Mouse (Mus musculus): ENCODE results near the gene Rabgap1l.

Gene Rabgap1l

DNA sequence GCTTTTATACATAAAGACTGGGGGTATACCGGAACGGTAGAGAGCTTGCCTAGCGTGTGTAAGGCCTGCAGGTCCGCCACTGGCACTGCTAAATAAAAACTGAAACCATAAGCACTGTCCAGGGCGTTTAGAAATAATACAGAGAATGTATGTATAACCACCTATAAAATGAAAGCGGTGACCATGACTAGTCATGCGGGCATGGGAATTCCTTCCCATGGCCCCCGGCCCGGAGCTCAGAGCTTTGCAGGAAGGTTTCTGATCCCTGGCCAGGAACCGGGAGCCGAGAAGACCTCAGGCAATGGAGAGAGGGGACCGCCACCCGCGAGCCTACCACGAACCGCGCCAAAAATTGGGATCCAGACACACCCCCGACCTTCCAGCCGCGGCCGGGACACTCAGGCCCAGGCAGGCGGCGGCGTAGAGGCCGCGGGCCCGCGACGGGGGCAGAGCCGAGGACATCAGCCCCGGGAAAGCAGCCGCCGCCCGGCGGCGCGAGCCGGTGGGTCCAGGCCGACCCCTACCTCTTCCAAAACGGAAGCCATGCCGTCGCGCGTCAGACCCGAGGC lies 580.8 kb downstream of the Rabgap1l start:
- in situ Hi-C loops (cut with MboI; ENCODE audit: low sequenced_read_pairs) = no loop called here

DNA sequence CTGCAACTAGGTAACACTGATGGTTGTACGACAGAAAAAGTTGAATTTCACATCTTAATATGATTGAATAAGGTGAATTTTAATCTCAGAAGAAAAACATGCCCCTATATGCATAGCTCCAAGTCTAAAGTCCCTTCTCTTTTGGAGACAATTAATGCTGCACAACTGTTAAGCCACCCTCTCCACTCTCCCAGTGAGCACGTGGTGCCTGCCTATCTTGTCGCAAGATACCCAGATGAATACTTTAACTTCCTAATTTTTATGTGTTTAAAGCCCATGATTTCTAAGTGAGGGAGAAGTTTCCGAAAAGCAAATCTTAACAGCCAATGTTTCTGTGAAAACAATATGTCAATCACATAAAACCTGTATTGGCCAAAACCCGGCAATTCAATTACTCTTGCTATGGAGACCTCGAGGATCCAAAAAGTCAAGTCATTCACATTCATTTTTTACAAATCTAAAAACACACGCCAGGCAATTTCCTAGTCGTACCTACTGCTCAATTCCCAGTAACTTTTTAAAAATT lies 581.4 kb downstream of the Rabgap1l start:
- in situ Hi-C loops (cut with MboI; ENCODE audit: low sequenced_read_pairs) = no loop called here

DNA sequence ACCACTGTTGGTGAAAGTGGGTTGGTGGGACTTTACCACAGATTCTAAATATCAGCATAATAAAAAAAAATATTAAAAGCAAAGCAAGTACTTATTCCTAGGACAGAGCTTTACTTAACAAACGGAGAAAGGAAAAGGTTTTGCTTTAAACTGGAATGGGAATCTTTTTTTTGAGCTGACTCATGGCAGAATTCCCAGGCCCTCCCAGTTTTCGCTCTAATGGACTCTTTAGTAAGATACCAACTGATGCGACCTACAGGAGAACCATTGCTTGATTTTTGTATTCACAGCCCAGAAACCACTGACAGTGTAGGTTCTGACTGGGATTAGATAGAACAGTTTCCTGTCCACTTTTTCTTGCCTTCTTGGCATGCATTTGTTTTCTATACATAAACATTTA lies 582.4 kb downstream of the Rabgap1l start:
- in situ Hi-C loops (cut with MboI; ENCODE audit: low sequenced_read_pairs) = no loop called here

DNA sequence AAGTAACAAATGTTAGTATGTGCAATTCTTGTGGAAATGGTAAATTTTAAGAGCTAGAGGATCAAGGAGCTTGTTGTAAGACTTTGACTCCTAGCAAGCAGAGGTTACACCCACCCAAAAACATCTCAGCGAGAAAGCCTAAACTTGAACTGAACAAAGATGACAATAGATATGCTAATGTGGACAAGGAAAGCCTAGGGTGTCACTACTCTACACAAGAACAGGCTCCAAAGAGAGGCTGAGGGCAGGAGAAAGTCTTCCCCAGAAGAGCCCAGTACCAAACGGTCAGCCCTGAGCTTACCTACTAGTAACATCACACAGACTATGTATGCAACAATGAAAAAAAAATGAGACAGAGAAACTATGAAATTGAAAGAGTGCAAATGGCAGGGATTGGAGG lies 583.2 kb downstream of the Rabgap1l start:
- in situ Hi-C loops (cut with MboI; ENCODE audit: low sequenced_read_pairs) = no loop called here

DNA sequence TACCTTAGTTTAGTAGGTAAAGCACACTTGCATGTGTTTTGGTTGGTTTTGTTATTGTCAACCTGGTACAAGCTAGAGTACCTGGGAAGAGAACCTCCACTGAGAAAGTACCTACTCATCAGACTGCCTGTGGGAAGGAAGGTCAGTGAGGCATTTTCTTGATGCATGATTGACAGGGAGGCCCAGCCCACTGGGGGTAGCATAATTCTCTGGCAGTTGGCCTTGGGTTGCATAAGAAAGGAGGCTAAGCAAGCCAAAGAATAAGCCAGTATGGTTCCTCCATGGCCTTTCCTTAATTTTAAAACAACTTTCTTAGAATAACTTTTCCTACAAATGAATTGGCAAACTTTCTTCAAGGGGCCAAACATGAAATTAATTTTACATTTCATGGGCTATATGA lies 587.5 kb downstream of the Rabgap1l start:
- in situ Hi-C loops (cut with MboI; ENCODE audit: low sequenced_read_pairs) = no loop called here

DNA sequence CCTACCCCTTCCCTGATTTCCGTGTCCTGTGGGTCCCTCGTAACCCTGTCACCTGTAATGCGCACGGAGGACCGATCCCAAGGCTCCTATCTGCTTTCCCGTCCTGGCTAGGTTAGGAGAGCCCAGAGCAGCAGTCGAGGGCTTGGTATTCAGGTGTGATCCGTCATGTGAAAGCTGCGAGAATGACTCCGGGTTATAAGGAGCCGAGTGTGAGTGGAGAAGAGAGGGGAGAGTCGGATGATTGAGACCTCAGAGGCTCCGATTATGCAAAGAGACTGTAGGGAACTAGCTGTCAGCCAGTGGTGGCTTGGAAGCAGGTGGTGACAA lies 597.7 kb downstream of the Rabgap1l start:
- in situ Hi-C loops (cut with MboI; ENCODE audit: low sequenced_read_pairs) = loop anchor here (10.0 kb wide), 1 partner anchor 180 kb away; no protein-coding TSS in a partner anchor

DNA sequence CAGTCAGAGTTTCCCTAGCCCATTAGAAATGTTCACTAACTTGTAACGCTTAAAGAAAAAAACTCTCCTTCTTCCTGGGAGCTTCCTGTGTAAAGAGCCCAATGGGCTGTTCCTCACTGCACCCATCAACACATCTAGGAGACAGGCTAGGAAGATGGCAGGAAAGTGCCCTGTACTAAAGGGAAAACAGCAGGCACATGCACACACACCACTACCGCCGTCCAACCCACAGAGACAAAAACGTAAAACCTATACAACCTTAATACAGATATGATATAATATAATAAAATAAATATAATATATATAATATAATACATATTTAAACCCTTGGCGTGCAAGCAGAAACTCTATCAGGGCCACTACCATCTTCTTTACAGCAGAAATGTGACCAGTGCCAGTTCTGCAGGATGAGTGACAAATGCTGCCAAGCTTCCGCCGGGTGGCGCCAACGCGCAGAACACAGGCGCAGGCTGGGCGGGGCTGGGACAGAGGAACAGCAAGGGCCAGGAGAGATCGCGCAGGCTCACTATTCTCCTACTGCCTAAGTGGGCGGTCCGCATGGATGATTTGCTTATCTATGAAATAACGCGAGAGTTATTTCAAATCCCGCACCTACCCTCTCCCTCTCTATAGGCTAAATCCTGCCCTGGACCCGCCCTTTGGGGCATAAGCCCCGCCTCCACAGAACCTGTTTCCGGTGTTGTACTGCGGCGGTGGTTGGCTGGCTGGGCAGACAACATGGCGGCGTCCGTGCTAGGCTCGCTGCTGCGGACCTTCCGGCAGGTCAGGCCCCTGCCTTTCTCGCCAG lies 598.3 kb downstream of the Rabgap1l start, which contains the start of gene Mrps14:
Gene Mrps14 (plus strand): TSS at position 687 of the 808 bp plus-strand sequence.
- in situ Hi-C loops (cut with MboI; ENCODE audit: low sequenced_read_pairs) = loop anchor here (10.0 kb wide), 1 partner anchor 180 kb away; no protein-coding TSS in a partner anchor

DNA sequence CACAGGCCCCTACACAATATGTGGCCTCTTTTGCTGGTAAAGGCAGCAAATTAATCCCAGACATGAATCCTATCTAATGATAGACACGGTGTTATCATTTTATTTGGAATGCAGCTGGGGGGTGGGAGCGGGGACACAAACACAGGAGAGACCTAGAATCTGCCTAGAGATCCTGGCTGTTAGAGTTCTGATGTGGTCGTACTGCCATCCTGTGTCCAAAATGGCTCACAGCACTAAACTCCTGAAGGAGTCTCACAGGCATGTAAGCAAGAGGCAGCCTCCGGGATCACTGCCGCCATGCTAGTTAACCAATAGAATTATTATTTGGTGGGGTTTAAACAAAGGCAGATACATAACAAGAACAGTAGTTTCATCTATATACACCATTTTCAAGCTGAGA lies 608.5 kb downstream of the Rabgap1l start:
- in situ Hi-C loops (cut with MboI; ENCODE audit: low sequenced_read_pairs) = no loop called here

DNA sequence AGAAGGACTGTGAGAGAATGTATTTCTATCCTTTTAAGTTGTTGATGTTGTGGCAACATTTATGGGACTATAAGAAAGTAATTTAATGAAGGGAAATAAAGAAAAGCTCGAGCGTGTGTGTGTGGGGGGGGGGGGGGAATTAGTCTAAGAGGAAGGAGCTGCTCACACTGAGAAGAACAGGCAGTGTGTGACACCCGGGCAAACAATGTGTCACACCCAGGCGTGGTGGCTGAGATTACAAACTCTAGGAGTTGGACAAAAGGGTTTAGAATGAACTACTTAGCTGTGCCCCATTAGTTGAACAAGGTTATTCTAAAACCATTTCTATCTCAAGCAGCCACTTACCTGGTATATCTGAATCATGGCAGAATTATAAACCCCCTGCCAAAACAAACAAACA lies 611.8 kb downstream of the Rabgap1l start:
- in situ Hi-C loops (cut with MboI; ENCODE audit: low sequenced_read_pairs) = no loop called here

DNA sequence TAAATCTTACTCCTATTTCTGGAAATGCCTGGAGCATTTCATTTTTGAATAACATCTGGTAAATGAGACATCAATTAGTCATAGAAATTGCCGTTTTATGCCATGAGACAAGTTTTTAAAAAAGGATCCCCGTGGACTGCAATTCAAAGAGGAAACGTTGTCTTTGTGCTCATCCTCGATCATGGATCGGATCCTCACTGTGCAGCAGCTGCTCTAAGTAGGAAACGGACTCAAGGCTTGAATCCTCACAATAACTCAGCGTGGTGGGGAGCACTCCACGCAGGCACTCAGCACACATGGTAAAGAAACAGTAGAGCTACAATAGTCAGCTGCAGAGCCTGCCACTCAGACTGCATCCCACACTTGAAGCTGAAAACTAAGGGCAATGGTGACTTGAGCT lies 616.1 kb downstream of the Rabgap1l start:
- in situ Hi-C loops (cut with MboI; ENCODE audit: low sequenced_read_pairs) = no loop called here
